Mouse (Mus musculus) hematopoietic stem cell, adult 5-6 weeks (primary cell): ENCODE results near the gene P2ry10. TPM values are rescaled to one million over a fixed set of nuclear protein-coding genes. Genes with fewer than 3 reads are reported as not detected.

Source experiments
- total RNA-seq: library from RNA; stranded (forward); fragments of 172-1452, 232-1000 nt; gene quantifications from 2 replicates; pipeline ENCODE4 v1.2.3, GENCODE M21; 2017

P2ry10 gene
- total RNA-seq, 1 experiment from 2014 or later: 24.8 TPM

Other genes with a start within 250 kb of the P2ry10 start
- gene Rtl3, start 247.8 kb upstream of the P2ry10 start, total RNA-seq: not detected in 2 replicates
- gene Lpar4, start 167.9 kb upstream of the P2ry10 start, total RNA-seq: 1.1 and 1.3 TPM in 2 replicates
- gene P2ry10b, start 60.4 kb downstream of the P2ry10 start, total RNA-seq: 3.1 and 4.8 TPM in 2 replicates
- 0.65 and 2.1 TPM in 2 replicates for gene Gpr174, start 167.4 kb downstream of the P2ry10 start, total RNA-seq